ENCODE assay signal across 32 mouse cellular contexts in genomic region chr14:45716100-45716499, GRCm38 (mm10).
"Had no signal": no experiment of that assay in that cellular context is flagged by ENCODE, and none has a peak within 500 bp of the region (broad histone marks: within the 10 kb centered on the region; RNA-seq: fewer than 3 reads in every experiment).

No protein-coding gene starts in this region.

- ATAC-seq: liver, embryonic 12.5 days; liver, postnatal 0 days; lung, postnatal 0 days; midbrain, embryonic 13.5 days; midbrain, embryonic 16.5 days had no signal

- H3K27ac ChIP-seq: limb, embryonic 10.5 days; limb, embryonic 12.5 days; limb, embryonic 13.5 days; limb, embryonic 15.5 days; liver, embryonic 12.5 days; liver, embryonic 13.5 days; liver, embryonic 14.5 days; liver, embryonic 15.5 days; lung, embryonic 15.5 days; macrophage; midbrain, embryonic 10.5 days; midbrain, embryonic 12.5 days; midbrain, embryonic 13.5 days; neural tube, embryonic 12.5 days; neural tube, embryonic 13.5 days had no signal

- H3K4me1 ChIP-seq: limb, embryonic 12.5 days; limb, embryonic 13.5 days; limb, embryonic 15.5 days; liver, embryonic 13.5 days; liver, embryonic 15.5 days; megakaryocyte, embryonic 14.5 days; midbrain, embryonic 12.5 days; midbrain, embryonic 13.5 days; neural tube, embryonic 12.5 days; neural tube, embryonic 13.5 days had no signal

- H3K9me3 ChIP-seq: limb, embryonic 10.5 days; limb, embryonic 12.5 days; limb, embryonic 13.5 days; limb, embryonic 15.5 days; liver, embryonic 12.5 days; liver, embryonic 13.5 days; liver, embryonic 15.5 days; lung, embryonic 15.5 days; megakaryocyte, embryonic 14.5 days; midbrain, embryonic 10.5 days; midbrain, embryonic 12.5 days; midbrain, embryonic 13.5 days; neural tube, embryonic 12.5 days; neural tube, embryonic 13.5 days had no signal

- H3K4me3 ChIP-seq: limb, embryonic 10.5 days; limb, embryonic 12.5 days; limb, embryonic 13.5 days; limb, embryonic 15.5 days; liver, embryonic 12.5 days; liver, embryonic 13.5 days; liver, embryonic 15.5 days; lung, embryonic 15.5 days; megakaryocyte, embryonic 14.5 days; midbrain, embryonic 10.5 days; midbrain, embryonic 12.5 days; midbrain, embryonic 13.5 days; myocyte; neural tube, embryonic 12.5 days; neural tube, embryonic 13.5 days had no signal

- H3K9ac ChIP-seq: limb, embryonic 12.5 days; limb, embryonic 13.5 days; limb, embryonic 15.5 days; liver, embryonic 12.5 days; liver, embryonic 13.5 days; liver, embryonic 14.5 days; liver, embryonic 15.5 days; liver, postnatal 0 days; lung, embryonic 14.5 days; lung, embryonic 15.5 days; midbrain, embryonic 12.5 days; midbrain, embryonic 13.5 days; neural tube, embryonic 12.5 days; neural tube, embryonic 13.5 days had no signal

- H3K4me2 ChIP-seq: limb, embryonic 12.5 days; limb, embryonic 13.5 days; limb, embryonic 15.5 days; liver, embryonic 11.5 days; liver, embryonic 12.5 days; liver, embryonic 13.5 days; liver, embryonic 15.5 days; lung, embryonic 14.5 days; lung, embryonic 15.5 days; midbrain, embryonic 11.5 days; midbrain, embryonic 12.5 days; midbrain, embryonic 13.5 days; neural tube, embryonic 12.5 days; neural tube, embryonic 13.5 days had no signal

- DNase-seq: left cerebral cortex, postnatal 4 days; liver; liver, embryonic 13.5 days; liver, postnatal 0 days; lung, adult 18-20 months; lung, adult 2 months; lung, embryonic 14.5 days; lung, postnatal 10 days; lung, postnatal 14 days; lung, postnatal 36 days; lung, postnatal 4 days; midbrain, embryonic 14.5 days had no signal

- H3K27me3 ChIP-seq: limb, embryonic 12.5 days; limb, embryonic 13.5 days; limb, embryonic 15.5 days; liver, embryonic 12.5 days; liver, embryonic 13.5 days; liver, embryonic 15.5 days; lung, embryonic 15.5 days; megakaryocyte, embryonic 14.5 days; midbrain, embryonic 12.5 days; midbrain, embryonic 13.5 days; neural tube, embryonic 12.5 days; neural tube, embryonic 13.5 days had no signal

- H3K36me3 ChIP-seq: limb, embryonic 10.5 days; limb, embryonic 12.5 days; limb, embryonic 13.5 days; limb, embryonic 15.5 days; liver, embryonic 12.5 days; liver, embryonic 13.5 days; liver, embryonic 15.5 days; lung, embryonic 15.5 days; midbrain, embryonic 10.5 days; midbrain, embryonic 12.5 days; midbrain, embryonic 13.5 days; neural tube, embryonic 12.5 days; neural tube, embryonic 13.5 days had no signal
